Mouse (Mus musculus) megakaryocyte, embryonic 14.5 days (primary cell): ENCODE measurements at regions not wholly inside any gene's neighbourhood (a gene's known extent, or its start where the extent isn't known, plus 50 kb on each side); places are given as distances from the start of the nearest gene placed in this dataset.

Experiments
- FLI1 ChIP-seq: IDR thresholded peaks from 2 replicates; pipeline ENCODE4 v1.6.1; 2012; ENCODE audit warnings: low read length, inconsistent platforms, mixed read lengths
- GATA1 ChIP-seq: IDR thresholded peaks from 3 replicates; pipeline ENCODE4 v1.6.1; 2012; ENCODE audit warnings: mixed read lengths, low read length, inconsistent platforms, borderline replicate concordance

DNA sequence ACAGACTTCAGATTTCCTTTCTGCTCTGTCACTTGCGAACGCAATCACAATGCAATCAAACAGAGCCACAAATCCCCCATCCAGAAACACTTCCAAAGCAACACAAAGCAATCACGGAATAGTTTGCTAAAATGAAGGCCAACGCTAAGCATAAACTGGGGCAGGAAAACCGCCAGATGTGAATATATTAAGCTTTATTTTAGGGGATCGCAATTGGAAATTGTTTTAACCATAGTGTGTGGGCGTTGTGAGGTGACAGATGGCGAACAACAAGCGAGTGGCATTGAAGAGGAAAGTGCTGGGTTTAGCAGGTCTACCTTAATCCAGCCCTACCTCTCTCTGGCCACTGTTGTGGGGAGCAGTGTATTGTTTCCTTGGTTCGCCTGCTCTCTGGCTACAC lies 574.8 kb upstream of the Gm10131 start:
- TF ChIP-seq FLI1: no peak
- TF ChIP-seq GATA1: no peak
